Mouse (Mus musculus): ENCODE measurements around the gene Myct1. TPM values are rescaled to one million over a fixed set of nuclear protein-coding genes. Genes with fewer than 3 reads are reported as not detected.

The Myct1 gene
- total and polyA plus RNA-seq, 3 experiments = not detected

- no peaks in the 10 kb centered on the region for H3K36me3 ChIP-seq (replicated peaks in 1 of 2; ENCODE audit: control insufficient read depth in 1 of 2, insufficient read depth in 1 of 2, low read length in 1 of 2)
- H3K4me3 ChIP-seq (replicated peaks in 1 of 3; ENCODE audit: low read depth in 2 of 3, low read length in 2 of 3, poor library complexity in 1 of 3) = no peak overlapping the region
- H3K27ac ChIP-seq (ENCODE audit: insufficient read depth, low read depth) = no peak overlapping the region
- no peaks in the 10 kb centered on the region for H3K9me3 ChIP-seq (replicated peaks; ENCODE audit: low read length)
- no peak for DNase-seq (ENCODE audit: extremely low read depth)
- no peaks in the 10 kb centered on the region for H3K4me1 ChIP-seq (ENCODE audit: control insufficient read depth in 1 of 2, insufficient read depth in 2 of 2)
- dilution Hi-C loops (cut with MboI; ENCODE audit: extremely low pct_ligation_motif_present, extremely low pct_unique_long_range_greater_than_20kb, low sequenced_read_pairs) (no loop called here), in situ Hi-C loops (cut with MboI; ENCODE audit: low pct_ligation_motif_present, low pct_unique_long_range_greater_than_20kb, low sequenced_read_pairs) (loop anchor here (10.0 kb wide), 1 partner anchor 198 kb away; no protein-coding TSS in a partner anchor)
- H3K27me3 ChIP-seq (replicated peaks) = no peaks in the 10 kb centered on the region
- no peak overlapping the region for H3K4me2 ChIP-seq (ENCODE audit: insufficient read depth, low read depth, poor library complexity, severe bottlenecking)
- no peak overlapping the region for H3K9ac ChIP-seq (ENCODE audit: insufficient read depth, low read depth)
- TF ChIP-seq USF2 (conservative IDR thresholded peaks at IDR 0.05; ENCODE audit: low read depth, low read length) (no peak), KAT2A (IDR thresholded peaks at IDR 0.05; ENCODE audit: insufficient replicate concordance, low read length) (no peak), POLR2A (IDR thresholded peaks at IDR 0.05; ENCODE audit: low read depth, low read length) (no peak), HCFC1 (IDR thresholded peaks at IDR 0.05; ENCODE audit: low read depth, low read length) (no peak), MAZ (IDR thresholded peaks at IDR 0.05; ENCODE audit: low read depth, low read length) (no peak), MXI1 (IDR thresholded peaks at IDR 0.05; ENCODE audit: low read depth, low read length) (no peak)
- no peaks in the 10 kb centered on the region for H3K79me2 ChIP-seq (replicated peaks; ENCODE audit: control insufficient read depth, extremely low read depth, insufficient read depth, poor library complexity, severe bottlenecking)
Observed at GRCm38 (mm10) chr10:5596559-5596958, 3.0 kb downstream of the Myct1 start.

- H3K27ac ChIP-seq (ENCODE audit: insufficient read depth, low read depth) = no peak overlapping the region
- H3K4me3 ChIP-seq (replicated peaks in 1 of 3; ENCODE audit: low read depth in 2 of 3, low read length in 2 of 3, poor library complexity in 1 of 3) = no peak overlapping the region
- H3K9me3 ChIP-seq (replicated peaks; ENCODE audit: low read length) = no peaks in the 10 kb centered on the region
- DNase-seq (ENCODE audit: extremely low read depth) = peak; percentile 76
- H3K4me2 ChIP-seq (ENCODE audit: insufficient read depth, low read depth, poor library complexity, severe bottlenecking) = no peak overlapping the region
- no peaks in the 10 kb centered on the region for H3K79me2 ChIP-seq (replicated peaks; ENCODE audit: control insufficient read depth, extremely low read depth, insufficient read depth, poor library complexity, severe bottlenecking)
- no peak overlapping the region for H3K9ac ChIP-seq (ENCODE audit: insufficient read depth, low read depth)
- 0 out of 4 replicates have a peak, but pooled peaks cover 0 to 5% of the 10 kb centered on the region in 2 experiments for H3K4me1 ChIP-seq (ENCODE audit: control insufficient read depth in 1 of 2, insufficient read depth in 2 of 2)
- no peaks in the 10 kb centered on the region for H3K36me3 ChIP-seq (replicated peaks in 1 of 2; ENCODE audit: control insufficient read depth in 1 of 2, insufficient read depth in 1 of 2, low read length in 1 of 2)
- H3K27me3 ChIP-seq (replicated peaks) = no peaks in the 10 kb centered on the region
- in situ Hi-C loops (cut with MboI; ENCODE audit: low pct_ligation_motif_present, low pct_unique_long_range_greater_than_20kb, low sequenced_read_pairs) (no loop called here), dilution Hi-C loops (cut with MboI; ENCODE audit: extremely low pct_ligation_motif_present, extremely low pct_unique_long_range_greater_than_20kb, low sequenced_read_pairs) (no loop called here)
- peak; percentile 61 to 85 for TF ChIP-seq CTCF (conservative IDR thresholded peaks at IDR 0.05 in 1 of 2, IDR thresholded peaks at IDR 0.05 in 1 of 2; ENCODE audit: low read depth in 2 of 2, low read length in 2 of 2)
- TF ChIP-seq POLR2AphosphoS2 (IDR thresholded peaks at IDR 0.05; ENCODE audit: low read depth, low read length) = no peak
- peak; percentile 93 for TF ChIP-seq RAD21 (IDR thresholded peaks at IDR 0.05; ENCODE audit: low read depth, low read length)
- TF ChIP-seq CHD1 (IDR thresholded peaks at IDR 0.05; ENCODE audit: low read depth, low read length) = no peak
- no peak for TF ChIP-seq ETS1 (conservative IDR thresholded peaks at IDR 0.05; ENCODE audit: low read depth, low read length)
- no peak for TF ChIP-seq BHLHE40 (IDR thresholded peaks at IDR 0.05; ENCODE audit: low read depth, low read length)
- TF ChIP-seq EP300 (IDR thresholded peaks at IDR 0.05; ENCODE audit: low read length) = no peak
- peak; percentile 33; the same call in 1 of the 2 replicates for TF ChIP-seq ZC3H11A (IDR thresholded peaks at IDR 0.05; ENCODE audit: low read depth, low read length)
- no peak for TF ChIP-seq JUN (IDR thresholded peaks at IDR 0.05; ENCODE audit: insufficient read depth, low read depth, low read length)
- no peak for TF ChIP-seq MEF2A (IDR thresholded peaks at IDR 0.05; ENCODE audit: borderline replicate concordance, low read depth, low read length)
- no peak for TF ChIP-seq PAX5 (IDR thresholded peaks at IDR 0.05; ENCODE audit: low read length)
- no peak for TF ChIP-seq ZMIZ1 (IDR thresholded peaks at IDR 0.05; ENCODE audit: low read depth, low read length)
- TF ChIP-seq E2F4 (IDR thresholded peaks at IDR 0.05; ENCODE audit: insufficient replicate concordance, low read depth, low read length) = no peak
- TF ChIP-seq MXI1 (IDR thresholded peaks at IDR 0.05; ENCODE audit: low read depth, low read length) = no peak
- TF ChIP-seq USF1 (IDR thresholded peaks at IDR 0.05; ENCODE audit: low read depth, low read length) = no peak
- TF ChIP-seq ELF1 (IDR thresholded peaks at IDR 0.05; ENCODE audit: low read depth, low read length) = no peak
- no peak for TF ChIP-seq POLR2A (IDR thresholded peaks at IDR 0.05; ENCODE audit: low read depth, low read length)
- no peak for TF ChIP-seq TCF12 (IDR thresholded peaks at IDR 0.05; ENCODE audit: low read depth, low read length)
- TF ChIP-seq KAT2A (IDR thresholded peaks at IDR 0.05; ENCODE audit: insufficient replicate concordance, low read length) = no peak
- TF ChIP-seq UBTF (IDR thresholded peaks at IDR 0.05; ENCODE audit: low read depth, low read length) = no peak
- TF ChIP-seq SIN3A (IDR thresholded peaks at IDR 0.05; ENCODE audit: low read length) = no peak
- TF ChIP-seq RCOR1 (conservative IDR thresholded peaks at IDR 0.05; ENCODE audit: low read depth, low read length) = no peak
- TF ChIP-seq ZNF384 (IDR thresholded peaks at IDR 0.05; ENCODE audit: low read depth, low read length) = no peak
- TF ChIP-seq IRF4 (IDR thresholded peaks at IDR 0.05; ENCODE audit: low read depth, low read length) = no peak
- TF ChIP-seq NRF1 (IDR thresholded peaks at IDR 0.05; ENCODE audit: low read depth, low read length) = no peak
- no peak for TF ChIP-seq NELFE (IDR thresholded peaks at IDR 0.05; ENCODE audit: low read depth, low read length)
- 0 out of 2 replicates have a peak, but pooled peaks have one; percentile 26 for TF ChIP-seq JUND (conservative IDR thresholded peaks at IDR 0.05; ENCODE audit: low read depth, low read length)
- no peak for TF ChIP-seq MYC (IDR thresholded peaks at IDR 0.05; ENCODE audit: low read depth, low read length)
- TF ChIP-seq ZKSCAN1 (IDR thresholded peaks at IDR 0.05; ENCODE audit: borderline replicate concordance, low read depth, low read length) = no peak
- TF ChIP-seq CHD2 (IDR thresholded peaks at IDR 0.05; ENCODE audit: low read length) = no peak
- no peak for TF ChIP-seq USF2 (conservative IDR thresholded peaks at IDR 0.05; ENCODE audit: low read depth, low read length)
- no peak for TF ChIP-seq MAX (IDR thresholded peaks at IDR 0.05; ENCODE audit: low read length)
Observed at GRCm38 (mm10) chr10:5600123-5600522, 6.5 kb downstream of the Myct1 start.

Data from CH12.LX (cell line).